Mouse (Mus musculus) limb, embryonic 14.5 days (tissue): ENCODE data around the gene Cyp27a1. TPM values are rescaled to one million over a fixed set of nuclear protein-coding genes. Genes with fewer than 3 reads are reported as not detected.

Experiments used
- ATAC-seq: fragments of 200-750 bp; cut with Nextera tagmentation; 2 replicates; pipeline ENCODE4 v1.8.0; 2017; ENCODE audit warnings: low read depth, moderate number of reproducible peaks, moderate TSS enrichment; ENCODE audit not compliant: low FRiP score
- DNase-seq: peaks from one replicate; pipeline ENCODE4 v3.0.0-alpha.2; 2015; ENCODE audit warnings: low spot score
- H3K27ac ChIP-seq: fragments of 300-500 bp; sonication (generic); replicated peaks from 2 replicates; pipeline ENCODE4 v1.5.1; 2014; ENCODE audit warnings: low read depth, mild to moderate bottlenecking, low read length, moderate library complexity, mixed read lengths
- H3K27me3 ChIP-seq: fragments of 300-500 bp; sonication (generic); 2 replicates; pipeline ENCODE4 v1.6.1; 2014; ENCODE audit warnings: low read length, mixed read lengths; ENCODE audit not compliant: control insufficient read depth, insufficient read depth
- H3K36me3 ChIP-seq: fragments of 300-500 bp; sonication (generic); 2 replicates; pipeline ENCODE4 v1.6.1; 2014; ENCODE audit warnings: mild to moderate bottlenecking, low read length, moderate library complexity, mixed read lengths; ENCODE audit not compliant: control insufficient read depth, insufficient read depth
- H3K4me1 ChIP-seq: fragments of 300-500 bp; sonication (generic); 2 replicates; pipeline ENCODE4 v1.6.1; 2014; ENCODE audit warnings: antibody characterized with exemption, low read length, mixed read lengths; ENCODE audit not compliant: control insufficient read depth, insufficient read depth
- H3K4me2 ChIP-seq: fragments of 300-500 bp; sonication (generic); replicated peaks from 2 replicates; pipeline ENCODE4 v1.6.1; 2014; ENCODE audit warnings: low read depth, mild to moderate bottlenecking, low read length, moderate library complexity; ENCODE audit not compliant: severe bottlenecking
- H3K4me3 ChIP-seq: fragments of 300-500 bp; sonication (generic); replicated peaks from 2 replicates; pipeline ENCODE4 v1.5.1; 2014; ENCODE audit warnings: low read length
- H3K9ac ChIP-seq: fragments of 300-500 bp; sonication (generic); 2 replicates; pipeline ENCODE4 v1.6.1; 2014; ENCODE audit warnings: mild to moderate bottlenecking, low read depth, low read length, moderate library complexity; ENCODE audit not compliant: severe bottlenecking
- H3K9me3 ChIP-seq: fragments of 300-500 bp; sonication (generic); 2 replicates; pipeline ENCODE4 v1.6.1; 2016; ENCODE audit warnings: low read length; ENCODE audit not compliant: control insufficient read depth
- POLR2A ChIP-seq: fragments of 200-500 bp; IDR thresholded peaks from 2 replicates; pipeline ENCODE4 v1.8.0; 2012; ENCODE audit warnings: inconsistent platforms, mild to moderate bottlenecking, moderate library complexity, borderline replicate concordance; ENCODE audit not compliant: insufficient read depth, insufficient read length; ENCODE audit errors: extremely low read depth
- WGBS: fragments of 180-500 bp; shearing (Covaris S2); extraction: QIAGEN DNeasy Blood & Tissue Kit; methylation state at CpG from one replicate; pipeline ENCODE4 v1.1.7; 2014; 5-methylcytosine and 5-hydroxymethylcytosine counted together
- polyA plus RNA-seq, 2 experiments: library from polyadenylated mRNA; depleted of rRNA in 1 of 2; stranded (reverse) in 1 of 2; unstranded in 1 of 2; fragments of >200 nt; fragmentation: Nextera tagmentation in 1 of 2; extraction: Ambion mirVana in 1 of 2; gene quantifications; 2 replicates each; pipeline versions ENCODE4 v1.2.1 to v1.2.3; 2012 to 2014

Gene Cyp27a1
- polyA plus RNA-seq, 2 experiments = 11.6 to 16.1 TPM

- DNase-seq (peak; percentile 31), ATAC-seq (peak; percentile 71)
- 11% methylated on average over 30 of the region's 30 CpGs for WGBS
- no peak within 1 kb of the TSS for H3K9ac ChIP-seq
- peaks cover 5% of the 10 kb centered on the region for H3K4me1 ChIP-seq
- H3K27ac ChIP-seq = no peak within 1 kb of the TSS
- H3K4me3 ChIP-seq = peak within 1 kb of the TSS; percentile 19
- H3K36me3 ChIP-seq = no peaks in the 10 kb centered on the region
- no peak for TF ChIP-seq POLR2A
- H3K27me3 ChIP-seq = peaks cover 6% of the 10 kb centered on the region
- no peaks in the 10 kb centered on the region for H3K9me3 ChIP-seq
- H3K4me2 ChIP-seq = peak within 1 kb of the TSS; percentile 37
These were observed 35.4 kb downstream of the Cyp27a1 start, which contains the start of gene Prkag3 for GRCm38 (mm10) chr1:74748643-74749271. TSS of gene Prkag3 (minus strand) at chr1:74749221.

DNA sequence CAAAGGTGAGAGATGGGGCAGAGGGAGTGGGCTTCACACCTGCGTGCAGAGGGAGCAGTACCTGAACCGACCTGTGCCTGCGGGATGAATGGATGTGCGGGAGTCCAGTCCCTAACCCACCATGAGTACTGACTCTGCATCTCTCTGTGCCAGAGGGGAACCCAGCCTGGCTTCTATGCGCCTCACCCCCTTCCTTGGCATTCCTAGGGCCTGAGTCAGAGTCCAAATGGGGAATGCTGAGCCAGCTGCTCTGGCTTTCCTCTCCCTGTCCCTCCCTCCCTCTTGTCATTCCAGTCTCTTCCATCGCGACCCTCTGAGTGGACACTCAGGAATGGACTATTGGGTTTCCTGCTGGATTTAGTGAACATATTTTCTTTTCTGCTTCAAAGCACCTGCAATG, 35.9 kb downstream of the Cyp27a1 start:
- DNase-seq = peak; percentile 59
- peak; percentile 73 for ATAC-seq
- H3K4me1 ChIP-seq = peaks cover 5% of the 10 kb centered on the region
- no peak overlapping the region for H3K27ac ChIP-seq
- no peak overlapping the region for H3K4me2 ChIP-seq
- H3K27me3 ChIP-seq = peaks cover 6% of the 10 kb centered on the region
- 64% methylated on average over 6 of the region's 7 CpGs for WGBS
- no peak overlapping the region for H3K9ac ChIP-seq
- no peaks in the 10 kb centered on the region for H3K36me3 ChIP-seq
- H3K9me3 ChIP-seq = no peaks in the 10 kb centered on the region
- H3K4me3 ChIP-seq = no peak overlapping the region; the same call in 1 of the 2 replicates
- no peak for TF ChIP-seq POLR2A

DNA sequence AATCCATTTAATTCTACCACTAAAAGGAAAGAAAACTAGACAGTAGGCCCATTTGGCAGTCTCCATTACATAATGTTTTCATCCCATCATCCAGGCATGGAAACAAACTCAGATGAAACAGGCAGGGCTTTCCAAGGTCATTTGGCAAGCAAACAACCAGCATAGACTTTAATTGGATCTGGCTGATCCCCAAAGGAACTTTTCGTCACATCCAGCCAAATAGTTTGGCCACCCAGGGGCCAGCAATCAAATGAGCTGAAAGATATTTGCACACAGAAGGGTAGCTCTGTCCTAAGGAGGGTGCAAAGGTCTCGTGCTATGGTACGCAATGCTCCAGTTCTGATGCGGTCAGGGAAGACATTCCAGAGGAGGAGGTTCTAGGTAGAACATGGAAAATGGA, 37.3 kb downstream of the Cyp27a1 start:
- Histone ChIP-seq H3K27me3 (peaks cover 6% of the 10 kb centered on the region), H3K4me3 (no peak overlapping the region), H3K27ac (no peak overlapping the region), H3K4me1 (peaks cover 5% of the 10 kb centered on the region), H3K9ac (no peak overlapping the region), H3K36me3 (no peaks in the 10 kb centered on the region), H3K4me2 (no peak overlapping the region), H3K9me3 (no peaks in the 10 kb centered on the region)
- 72% methylated on average over 4 of the region's 4 CpGs for WGBS
- ATAC-seq (no peak), DNase-seq (no peak)
- TF ChIP-seq POLR2A = no peak

DNA sequence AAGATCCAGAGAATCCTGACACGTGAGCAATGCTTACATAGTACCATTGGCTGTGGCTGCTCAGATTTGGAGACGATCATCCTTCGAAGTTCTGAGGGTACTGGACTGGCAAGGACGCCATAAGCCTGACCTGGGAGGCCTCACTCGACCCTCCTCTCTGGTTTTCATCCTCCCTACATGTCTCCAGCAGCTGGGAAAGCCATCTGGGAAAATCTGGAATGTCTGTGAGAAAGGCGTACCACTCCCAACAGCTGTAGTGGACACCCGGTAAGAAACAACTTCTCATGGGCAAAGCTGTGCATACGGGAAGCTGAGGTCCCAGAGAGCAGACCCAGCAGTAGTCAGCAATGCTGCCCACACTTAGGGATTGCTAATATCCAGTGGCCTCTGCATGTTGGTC, 38.8 kb downstream of the Cyp27a1 start:
- Histone ChIP-seq H3K4me1 (peaks cover 5% of the 10 kb centered on the region), H3K4me2 (no peak overlapping the region), H3K4me3 (no peak overlapping the region), H3K9me3 (no peaks in the 10 kb centered on the region), H3K27ac (no peak overlapping the region), H3K36me3 (no peaks in the 10 kb centered on the region), H3K9ac (no peak overlapping the region), H3K27me3 (peaks cover 6% of the 10 kb centered on the region)
- ATAC-seq (no peak), DNase-seq (no peak)
- TF ChIP-seq POLR2A = no peak
- WGBS = 83% methylated on average over 8 of the region's 8 CpGs

GRCm38 (mm10) chr1:74752833-74753232, 39.5 kb downstream of the Cyp27a1 start:
- no peak for TF ChIP-seq POLR2A
- no peak overlapping the region for H3K27ac ChIP-seq
- H3K4me2 ChIP-seq = no peak overlapping the region
- H3K9ac ChIP-seq = no peak overlapping the region
- H3K4me3 ChIP-seq = no peak overlapping the region
- no peak for DNase-seq
- H3K36me3 ChIP-seq = no peaks in the 10 kb centered on the region
- ATAC-seq = no peak
- H3K9me3 ChIP-seq = no peaks in the 10 kb centered on the region
- WGBS = 99% methylated on average over 3 of the region's 3 CpGs
- peaks cover 6% of the 10 kb centered on the region for H3K27me3 ChIP-seq
- H3K4me1 ChIP-seq = peaks cover 5% of the 10 kb centered on the region
